Mouse (Mus musculus) ovary, postnatal 14 days (tissue): ENCODE measurements around the gene Ehd3.

Source experiments
- DNase-seq: peaks from one replicate; pipeline ENCODE4 v3.0.0; 2022; ENCODE audit warnings: low spot score

The Ehd3 gene

DNA sequence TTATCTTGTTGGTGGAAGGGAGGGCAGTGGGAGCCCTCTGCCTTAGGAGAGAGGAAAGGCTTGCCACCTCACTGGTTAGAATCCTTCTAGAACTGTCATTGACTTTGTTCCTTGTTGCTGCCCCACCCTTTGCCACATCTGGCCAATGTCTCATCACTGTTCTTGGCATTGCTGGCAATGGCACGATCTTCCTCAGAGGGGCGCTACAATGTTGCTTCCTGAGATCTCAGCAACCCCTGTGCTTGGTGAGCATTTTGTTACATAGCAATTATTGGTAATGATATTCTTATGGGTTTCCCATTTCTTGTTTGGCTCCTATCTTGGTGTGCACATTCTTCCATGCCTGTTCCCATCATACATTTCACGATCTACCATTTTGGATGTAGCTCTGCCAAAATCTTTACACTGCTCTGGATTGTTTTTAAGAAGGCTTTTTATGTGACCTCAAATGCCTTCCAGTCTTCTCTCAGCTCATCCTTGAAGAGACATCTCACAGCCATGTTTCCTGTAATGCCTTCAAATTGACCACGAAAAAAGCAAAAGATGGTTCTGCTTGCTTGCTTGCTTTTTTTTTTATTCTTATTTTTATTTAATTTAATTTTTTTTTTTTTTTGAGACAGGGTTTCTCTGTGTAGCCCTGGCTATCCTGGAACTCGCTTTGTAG, at the start of gene Ehd3:
Ehd3 (plus strand) TSS at position 614 of the 664 bp plus-strand sequence.
- DNase-seq = no peak

GRCm38 (mm10) chr17:73770964-73771363, 33.0 kb upstream of the Ehd3 start:
- DNase-seq = no peak

DNA sequence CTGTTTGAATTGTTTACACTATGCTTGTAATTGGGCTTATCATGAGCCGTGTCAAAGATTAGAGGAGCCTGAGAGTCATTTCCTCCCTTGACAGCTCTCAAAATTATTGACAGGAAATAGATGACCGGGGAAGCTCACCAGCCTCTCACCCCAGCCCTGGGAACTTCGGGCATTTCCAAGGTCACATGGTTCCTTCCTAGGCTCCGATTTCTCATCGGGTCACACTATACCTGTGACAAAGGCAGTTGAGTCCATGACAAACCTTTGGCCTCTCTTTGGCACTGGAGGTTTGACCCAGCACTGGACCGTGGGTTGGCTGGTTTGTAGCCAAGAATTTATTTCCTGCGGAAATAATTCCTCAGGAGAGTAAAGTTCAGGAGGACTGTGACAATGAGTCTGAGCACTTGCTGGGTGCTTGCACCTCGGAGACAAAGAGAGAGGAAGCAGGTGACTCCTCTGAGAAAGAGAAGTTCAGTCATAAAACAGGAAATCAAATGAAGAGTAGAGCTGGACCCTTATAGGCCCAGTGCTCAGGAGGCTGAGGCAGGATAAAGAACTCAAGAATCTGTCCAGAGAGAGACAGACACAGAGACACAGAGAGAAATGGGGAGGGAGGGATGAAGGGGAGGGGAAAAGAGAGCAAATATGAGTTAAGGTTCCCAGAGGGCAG, 17.2 kb upstream of the Ehd3 start:
- no peak for DNase-seq

- DNase-seq = no peak
These were observed 13.5 kb upstream of the Ehd3 start for GRCm38 (mm10) chr17:73790284-73791020.

GRCm38 (mm10) chr17:73796789-73797188, 7.1 kb upstream of the Ehd3 start:
- no peak for DNase-seq

- no peak for DNase-seq
These were observed 6.2 kb upstream of the Ehd3 start for GRCm38 (mm10) chr17:73797706-73798105.

GRCm38 (mm10) chr17:73804592-73805271, 798 bp downstream of the Ehd3 start:
- DNase-seq = peak; percentile 73

- no peak for DNase-seq
These were observed 2.4 kb downstream of the Ehd3 start for GRCm38 (mm10) chr17:73806331-73806730.

- no peak for DNase-seq
These were observed 3.3 kb downstream of the Ehd3 start for GRCm38 (mm10) chr17:73807211-73807610.

- no peak for DNase-seq
These were observed 4.5 kb downstream of the Ehd3 start for GRCm38 (mm10) chr17:73808431-73808830.

- no peak for DNase-seq
These were observed 6.9 kb downstream of the Ehd3 start for GRCm38 (mm10) chr17:73810801-73811200.

DNA sequence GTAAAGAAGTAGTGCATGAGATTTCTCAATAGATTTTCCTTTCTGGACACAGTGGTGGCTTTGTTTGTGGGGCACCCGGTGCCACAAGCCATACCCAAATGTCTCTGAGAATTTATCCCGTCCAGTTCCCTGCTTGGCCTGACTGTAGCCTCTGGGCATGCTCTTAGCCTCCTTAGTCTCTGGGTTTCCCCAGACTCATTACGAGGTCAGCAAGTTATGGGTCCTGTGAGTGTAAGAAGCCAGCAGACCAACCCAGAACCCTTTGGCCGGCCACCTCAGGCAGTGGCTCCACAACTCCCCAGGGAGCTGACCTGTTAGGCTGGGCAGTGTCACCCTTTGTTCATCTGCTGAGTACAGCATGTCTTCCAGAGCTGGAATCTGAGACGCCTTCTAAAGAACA, 7.6 kb downstream of the Ehd3 start:
- DNase-seq = no peak

- DNase-seq = no peak
These were observed 9.2 kb downstream of the Ehd3 start for GRCm38 (mm10) chr17:73813031-73813660.

GRCm38 (mm10) chr17:73814500-73815190, 10.7 kb downstream of the Ehd3 start:
- DNase-seq = no peak

DNA sequence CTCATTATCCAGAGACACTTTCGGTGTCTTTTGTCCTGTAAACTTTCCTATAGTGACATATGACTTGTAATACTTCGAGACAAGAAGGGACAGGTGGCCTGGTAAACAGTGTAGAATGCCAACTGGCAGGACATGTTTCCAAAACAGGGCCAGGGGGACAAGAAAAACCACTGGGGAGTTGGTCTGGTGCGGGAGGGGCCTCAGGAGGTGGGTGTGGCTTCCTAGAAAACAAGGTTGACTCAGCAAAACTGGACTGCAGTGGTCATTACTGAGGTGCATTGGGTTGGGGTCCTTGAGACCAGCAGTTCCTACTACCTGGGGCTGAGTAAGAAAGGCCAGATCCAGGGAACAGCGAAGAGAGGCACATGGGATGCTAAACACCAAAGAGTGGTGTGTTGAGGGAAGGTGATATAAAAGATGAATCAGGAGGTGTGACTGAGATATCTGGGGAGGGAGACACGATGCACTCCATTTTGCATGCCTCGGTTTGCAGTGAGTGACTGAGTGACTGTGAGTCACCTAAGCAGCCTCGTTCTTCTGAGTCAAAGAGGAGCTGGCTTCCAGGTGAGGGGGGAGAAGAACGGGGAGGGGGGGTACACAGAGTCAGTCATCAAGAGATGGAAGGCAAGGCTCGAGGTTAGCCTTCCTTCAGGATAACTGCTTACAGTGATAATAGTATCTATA, 13.9 kb downstream of the Ehd3 start:
- DNase-seq = no peak

DNA sequence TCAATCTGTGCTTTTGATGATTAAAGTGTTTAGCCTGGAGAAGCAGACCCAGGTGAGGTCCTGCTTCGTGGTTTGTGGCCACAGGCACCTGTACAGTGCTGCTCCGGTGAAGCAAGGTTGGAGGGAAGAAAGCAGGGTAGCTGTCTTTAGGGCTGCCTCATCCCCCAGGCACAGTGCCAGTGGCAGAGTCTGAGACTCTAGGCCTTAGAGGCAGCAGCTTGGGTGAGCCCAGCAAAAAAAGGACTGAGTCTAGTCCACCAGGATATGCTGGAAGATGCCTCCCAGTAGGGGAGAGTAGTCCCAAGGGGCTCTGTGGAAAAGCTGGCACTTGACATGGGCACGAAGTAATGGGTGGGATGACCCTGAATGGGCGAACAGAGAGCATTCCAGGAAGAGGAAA, 15.0 kb downstream of the Ehd3 start:
- DNase-seq = no peak

GRCm38 (mm10) chr17:73820726-73821125, 16.8 kb downstream of the Ehd3 start:
- DNase-seq = no peak

DNA sequence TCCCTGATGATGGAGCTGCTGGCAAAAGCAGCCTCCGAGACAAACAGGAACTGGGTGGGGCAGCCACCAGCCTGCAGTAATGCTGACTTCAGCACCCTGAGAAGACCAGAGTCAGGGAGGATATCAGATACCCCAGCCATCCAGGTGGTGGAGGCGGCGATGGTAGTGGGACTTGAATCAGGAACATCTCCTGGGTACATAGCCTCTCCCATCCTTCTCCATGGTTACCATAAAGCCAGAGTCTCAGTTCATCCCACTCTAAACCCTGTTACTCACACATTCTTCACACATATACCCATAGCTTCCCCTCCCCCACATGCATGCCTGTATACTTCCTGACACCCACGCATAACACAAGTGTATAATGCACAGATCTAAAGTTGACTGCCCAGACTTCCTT, 18.3 kb downstream of the Ehd3 start:
- DNase-seq = no peak

GRCm38 (mm10) chr17:73823121-73824021, 19.4 kb downstream of the Ehd3 start:
- no peak for DNase-seq

- DNase-seq = no peak
These were observed 20.0 kb downstream of the Ehd3 start for GRCm38 (mm10) chr17:73824022-73824340.
